Mouse (Mus musculus) embryonic fibroblast, embryonic 13.5 days (primary cell): ENCODE measurements at regions not wholly inside any gene's neighbourhood (a gene's known extent, or its start where the extent isn't known, plus 50 kb on each side); places are given as distances from the start of the nearest gene placed in this dataset.

ENCODE experiments used
- CTCF ChIP-seq: IDR thresholded peaks from 2 replicates; pipeline ENCODE4 v1.5.1; 2011; ENCODE audit warnings: mild to moderate bottlenecking, control low read depth, low read length, moderate library complexity, borderline replicate concordance; ENCODE audit not compliant: insufficient read depth
- POLR2A ChIP-seq: IDR thresholded peaks from 2 replicates; pipeline ENCODE4 v1.6.1; 2011; ENCODE audit warnings: low read depth, mild to moderate bottlenecking, control low read depth, low read length, moderate library complexity

GRCm38 (mm10) chr1:95470491-95470890 is 157.1 kb downstream of the Fam174a start:
- TF ChIP-seq POLR2A (no peak), CTCF (no peak)
